Mouse (Mus musculus) olfactory bulb, adult 2 months (tissue): ENCODE measurements around the gene Pacs2.

ENCODE experiments used
- CTCF ChIP-seq: fragments of 200-500 bp; IDR thresholded peaks from 2 replicates; pipeline ENCODE4 v1.5.1; 2012; ENCODE audit warnings: low read depth, mild to moderate bottlenecking, low read length, moderate library complexity; ENCODE audit not compliant: insufficient read depth
- POLR2A ChIP-seq: fragments of 200-500 bp; IDR thresholded peaks from 2 replicates; pipeline ENCODE4 v1.6.1; 2012; ENCODE audit warnings: mild to moderate bottlenecking, low read depth, low read length, moderate library complexity; ENCODE audit not compliant: insufficient read depth

DNA sequence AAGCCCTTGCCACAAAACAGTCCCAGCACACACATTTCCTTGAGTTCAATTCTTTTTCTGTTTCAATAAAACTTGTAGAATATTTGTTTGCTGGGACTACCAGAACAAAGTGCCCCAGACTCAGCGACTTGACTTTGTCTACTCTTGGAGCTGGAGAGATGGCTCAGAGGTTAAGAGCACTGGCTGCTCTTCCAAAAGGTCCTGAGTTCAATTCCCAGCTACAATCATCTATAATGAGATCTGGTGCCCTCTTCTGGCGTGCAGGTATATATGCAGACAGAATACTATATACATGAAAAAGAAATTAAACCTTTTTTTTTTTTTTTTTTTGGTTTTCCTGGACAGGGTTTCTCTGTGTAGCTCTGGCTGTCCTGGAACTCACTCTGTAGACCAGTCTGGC lies 11.6 kb upstream of the Pacs2 start:
- TF ChIP-seq CTCF (no peak), POLR2A (no peak)
